Mouse (Mus musculus) CD4-positive, CD25-positive, alpha-beta regulatory T cell, adult 2 months (primary cell): ENCODE results near the gene Pou2f1.

ENCODE experiments used
- DNase-seq: peaks from one replicate; pipeline ENCODE4 v3.0.0-alpha.2; 2012; ENCODE audit warnings: low read depth, low spot score

The Pou2f1 gene

DNA sequence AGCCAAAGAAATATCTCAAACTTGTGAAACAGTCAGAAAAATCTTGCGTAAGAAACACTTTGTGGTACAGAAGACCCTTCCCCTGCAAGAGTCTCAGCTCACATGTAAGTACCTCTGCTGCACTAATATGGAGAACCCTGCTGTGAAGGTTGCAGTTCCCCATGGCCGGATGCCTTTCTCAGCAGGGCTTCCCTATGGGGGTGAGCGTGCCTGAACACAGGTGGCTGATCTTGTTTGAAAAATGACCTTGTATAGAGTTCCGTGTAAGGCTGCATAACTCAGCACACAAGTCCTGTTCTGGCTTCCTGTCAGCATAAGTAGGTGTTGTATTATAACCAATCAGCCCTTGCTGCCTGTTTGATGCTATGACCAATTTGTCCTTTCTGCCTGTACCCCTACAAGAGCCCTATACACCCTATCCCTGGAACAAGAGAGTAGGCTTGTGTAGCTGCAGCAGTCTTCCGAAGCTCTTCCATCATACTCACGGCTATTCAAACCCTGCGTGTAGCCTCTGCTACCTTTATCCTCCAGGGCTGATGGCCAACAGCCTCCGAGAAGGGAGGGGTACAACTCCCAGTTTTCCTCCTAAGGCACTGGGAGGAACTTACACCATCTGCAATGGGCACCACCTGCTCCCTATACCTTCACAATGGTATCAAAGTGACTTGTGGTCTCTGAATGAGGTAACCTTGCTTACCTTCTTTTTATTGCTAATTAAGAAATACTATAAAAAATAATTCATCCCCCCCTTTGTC, 120.2 kb downstream of the Pou2f1 start:
- DNase-seq = no peak

DNA sequence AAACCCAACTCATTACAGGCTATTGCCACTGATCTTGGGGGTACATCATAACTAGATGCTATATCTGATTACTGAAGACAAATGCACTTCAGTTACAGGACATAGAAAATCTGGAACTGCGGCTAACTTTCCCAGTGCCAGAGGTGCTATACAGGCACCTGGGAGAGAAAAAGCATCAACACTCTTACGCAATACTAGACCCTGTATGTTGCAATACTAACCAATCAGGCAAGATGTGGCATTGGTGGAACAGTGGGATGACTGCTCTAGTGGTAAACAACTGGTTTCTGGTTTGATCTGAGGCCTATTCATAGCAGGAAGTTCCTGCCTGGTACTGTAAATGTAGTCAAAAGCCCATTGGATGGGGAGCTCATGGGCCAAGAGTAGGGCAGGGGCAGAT, 123.7 kb downstream of the Pou2f1 start:
- no peak for DNase-seq

DNA sequence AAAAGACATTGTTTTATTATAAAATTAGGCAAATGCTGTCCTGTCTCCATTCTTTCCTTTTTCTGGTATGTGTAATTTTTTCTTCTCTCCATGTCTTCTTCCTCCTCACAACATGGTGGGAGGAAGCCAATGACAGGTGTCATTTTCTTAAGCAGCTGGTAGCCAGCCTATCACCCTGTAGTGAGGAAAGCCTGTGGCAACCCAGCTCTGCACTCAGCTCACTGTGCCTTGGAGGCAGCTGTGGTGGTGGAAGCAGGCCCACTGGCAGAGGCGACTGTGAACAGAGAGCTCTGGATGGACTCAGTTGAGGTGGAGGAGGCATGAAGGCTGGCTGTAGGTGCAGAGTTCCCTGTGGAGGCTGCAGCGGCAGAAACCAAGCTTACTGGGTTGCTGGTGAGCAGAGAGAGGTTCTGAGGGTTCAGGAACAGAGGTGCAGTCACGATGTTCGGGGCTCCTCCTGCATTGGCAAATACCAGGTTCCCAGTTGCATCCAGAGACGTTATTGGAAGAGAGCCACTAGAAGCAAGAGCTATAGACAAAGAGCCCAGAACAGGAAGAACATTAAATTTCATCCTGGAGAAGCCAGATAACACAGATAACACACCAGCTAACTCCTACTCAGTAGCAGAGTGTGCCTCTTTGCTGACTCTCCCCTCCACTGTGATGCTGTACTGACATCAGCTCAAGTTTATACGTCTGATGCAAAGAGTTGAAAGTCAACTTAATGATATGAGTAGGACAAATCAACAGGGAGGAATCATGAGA, 126.8 kb downstream of the Pou2f1 start:
- no peak for DNase-seq

DNA sequence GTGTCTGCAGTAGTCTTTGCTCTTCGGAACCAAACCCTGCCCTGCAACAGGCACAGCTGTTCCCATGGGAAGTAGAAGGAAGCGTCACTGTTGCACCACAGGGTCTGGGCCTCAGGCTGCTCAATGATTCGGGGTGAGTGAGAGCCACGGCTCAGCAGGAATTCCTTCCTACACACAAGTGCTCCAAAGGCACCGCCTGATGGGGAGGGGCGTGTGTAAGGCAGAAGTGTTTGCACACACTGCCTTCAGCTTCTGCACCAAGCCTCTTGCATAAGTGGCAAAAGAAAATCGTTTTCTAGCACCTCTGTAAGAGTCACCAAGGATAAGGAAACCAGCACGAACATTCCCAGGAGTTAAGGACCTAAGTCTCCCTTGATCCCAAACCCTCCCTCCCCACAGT, 127.8 kb downstream of the Pou2f1 start:
- no peak for DNase-seq

DNA sequence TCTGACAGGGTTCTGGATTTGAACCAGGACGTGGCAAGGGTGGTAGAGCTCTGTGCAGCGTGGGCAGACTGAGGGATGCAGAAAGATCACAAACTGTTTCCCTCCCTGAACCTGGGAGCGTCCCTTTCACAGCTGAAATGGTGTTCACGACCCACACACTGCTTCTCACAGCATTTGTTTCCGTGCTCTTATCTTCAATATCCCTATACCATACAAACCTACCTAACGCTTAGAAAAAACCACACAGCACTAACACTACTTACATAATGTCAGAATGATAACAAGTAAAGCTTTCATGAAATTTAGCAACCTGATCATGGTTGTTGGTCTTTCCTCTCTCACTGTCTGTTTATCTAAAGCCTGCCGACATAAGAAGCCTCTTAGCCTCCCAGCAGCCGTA, 133.8 kb downstream of the Pou2f1 start:
- peak; percentile 29 for DNase-seq

DNA sequence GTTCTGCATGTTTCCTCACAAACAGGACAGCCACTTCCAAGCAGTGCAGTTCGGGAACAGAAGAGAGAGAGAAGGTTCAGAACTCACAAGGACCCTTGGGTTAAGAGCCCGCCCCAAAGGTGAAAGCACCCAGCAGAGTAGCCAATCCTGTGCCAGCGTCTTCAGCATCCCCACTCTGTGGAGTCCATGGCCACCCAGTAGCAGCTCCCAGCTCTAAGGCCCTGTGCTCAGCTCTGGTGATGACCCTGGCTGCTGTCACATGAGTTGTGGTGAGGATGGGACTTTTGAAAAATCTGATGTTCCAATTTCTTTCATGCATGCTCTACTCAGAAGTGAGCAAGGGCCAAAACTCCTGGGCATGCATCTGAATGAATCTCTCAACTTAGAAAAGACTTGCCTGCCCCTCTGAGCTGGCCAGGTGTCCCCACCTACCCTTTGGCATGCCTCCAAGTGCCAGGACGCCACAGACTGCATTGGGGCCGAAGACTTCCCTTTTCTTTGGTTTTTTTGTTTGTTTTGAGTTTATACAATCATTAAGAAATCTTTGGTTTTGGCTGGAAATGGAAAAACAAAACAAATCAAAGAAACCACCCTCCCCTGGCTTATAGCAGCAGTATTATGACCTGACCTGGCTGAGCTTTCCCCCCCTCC, 135.7 kb downstream of the Pou2f1 start:
- DNase-seq = no peak

DNA sequence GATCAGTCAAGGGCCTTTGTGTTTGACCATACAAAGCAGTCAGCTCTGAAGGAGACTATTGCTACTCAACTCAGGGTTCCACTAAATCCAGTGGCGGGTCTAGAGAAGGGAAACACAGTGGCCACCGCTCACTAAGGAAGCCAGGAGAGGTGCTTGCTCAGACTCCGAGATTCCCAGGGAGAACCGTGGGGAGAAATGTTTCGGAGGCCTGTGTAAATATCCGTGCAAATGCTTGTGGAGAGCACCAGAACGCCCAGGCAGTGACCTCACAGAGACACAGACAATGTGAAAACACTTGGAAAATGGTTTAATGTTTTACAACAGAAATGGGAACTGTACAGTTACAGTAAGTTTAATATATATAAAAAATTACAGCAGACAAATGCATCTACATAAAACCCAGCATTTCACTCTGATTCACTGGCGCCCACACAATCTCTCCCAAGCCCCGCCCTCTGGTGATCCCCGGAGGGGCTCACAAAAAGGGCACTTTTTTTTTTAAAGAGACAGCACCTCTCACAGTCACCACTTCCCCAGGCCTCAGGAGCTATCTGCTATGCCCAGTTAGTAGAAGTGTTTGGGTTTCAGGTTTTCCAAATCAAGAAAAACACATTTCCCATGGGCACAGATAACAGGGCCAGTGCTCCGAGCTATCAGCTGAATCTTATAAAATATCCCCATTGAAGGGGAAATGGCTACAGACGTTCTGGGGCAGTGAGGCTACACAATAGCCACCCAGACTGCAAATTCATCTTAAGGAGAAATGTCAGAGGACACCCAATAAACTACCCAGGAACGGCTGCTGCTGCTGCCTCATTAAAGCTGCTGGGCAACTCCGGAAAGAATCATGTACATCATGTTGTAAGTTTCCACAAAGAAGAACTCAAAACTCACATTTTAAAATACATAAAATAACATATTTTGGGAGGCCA, 137.3 kb downstream of the Pou2f1 start:
- no peak for DNase-seq

DNA sequence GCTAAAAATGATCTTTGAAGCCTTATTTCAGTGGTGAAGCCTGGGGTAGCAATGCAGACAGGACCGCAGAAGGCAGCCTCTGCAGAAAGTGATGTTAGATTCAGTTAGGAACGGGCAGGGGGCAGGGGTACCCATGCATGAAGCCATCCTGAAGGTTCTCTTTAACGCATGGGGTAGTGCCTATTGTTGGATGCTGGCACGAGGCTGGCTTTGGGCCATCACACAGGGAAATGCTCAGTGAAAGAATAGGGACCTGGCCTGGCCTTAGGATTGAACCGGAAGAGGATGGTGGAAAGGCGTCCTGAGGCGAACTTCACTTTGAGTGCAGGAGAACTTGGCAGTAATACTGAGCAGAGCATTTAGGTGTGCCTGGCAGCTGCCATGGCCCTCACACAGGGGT, 140.4 kb downstream of the Pou2f1 start:
- no peak for DNase-seq

DNA sequence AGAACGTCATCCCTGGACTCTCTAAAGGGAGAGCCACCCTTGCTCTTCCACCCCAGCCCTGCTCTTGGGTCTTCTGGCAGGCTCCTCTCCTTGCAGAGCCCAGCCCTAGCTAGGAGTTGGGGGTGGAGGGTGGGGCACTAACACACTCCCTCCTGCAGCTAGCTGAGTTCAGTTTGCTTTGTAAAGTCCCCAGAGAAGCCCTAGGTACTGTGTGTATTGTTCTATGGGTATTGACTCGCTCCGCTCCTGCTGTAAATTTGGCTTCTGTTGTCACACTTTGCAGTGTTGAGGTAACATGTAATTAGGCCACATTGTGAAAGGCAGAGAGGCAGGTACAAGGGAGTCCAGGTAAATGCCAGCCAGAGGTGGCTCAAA, 141.3 kb downstream of the Pou2f1 start:
- DNase-seq = no peak

DNA sequence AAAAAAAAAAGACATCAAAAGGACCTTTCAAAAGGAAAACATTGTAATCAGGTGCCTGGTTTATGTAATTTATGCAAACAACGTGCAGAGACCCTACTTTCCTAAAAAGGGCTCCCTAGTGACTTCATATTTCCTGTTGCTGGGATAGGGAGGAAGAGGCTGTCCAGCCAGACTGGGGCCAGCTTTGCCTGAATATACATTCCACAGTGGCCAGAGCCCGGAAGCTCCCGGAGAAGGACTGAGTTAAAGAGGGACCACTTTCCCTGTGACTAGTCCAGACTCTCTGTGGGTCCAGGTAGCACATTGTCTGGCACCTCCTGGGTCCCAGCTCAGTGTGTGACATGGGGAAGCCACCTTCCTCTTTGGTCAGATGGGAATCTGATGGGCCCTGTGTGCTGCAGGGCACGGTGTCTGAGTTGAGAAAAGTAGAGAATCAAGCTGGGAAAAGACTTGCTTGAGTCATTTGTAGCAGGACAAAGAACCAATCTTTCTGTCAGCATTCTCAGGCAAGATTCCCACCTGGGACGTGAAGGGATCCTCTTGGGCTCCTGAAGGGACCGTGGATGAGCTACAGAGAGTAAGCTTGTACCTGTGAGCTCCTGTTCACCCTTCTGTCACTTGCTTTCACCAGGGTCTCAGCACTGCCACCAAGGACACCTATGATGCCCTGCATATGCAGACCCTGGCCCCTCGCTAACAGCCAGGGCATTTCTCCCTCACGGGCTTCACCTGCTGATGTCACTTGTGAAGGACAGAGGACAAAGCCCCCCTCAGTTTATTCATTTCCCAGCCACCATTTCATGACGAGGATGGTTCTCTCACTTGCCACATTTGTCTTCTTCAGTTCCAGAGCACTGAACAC, 141.9 kb downstream of the Pou2f1 start:
- no peak for DNase-seq

DNA sequence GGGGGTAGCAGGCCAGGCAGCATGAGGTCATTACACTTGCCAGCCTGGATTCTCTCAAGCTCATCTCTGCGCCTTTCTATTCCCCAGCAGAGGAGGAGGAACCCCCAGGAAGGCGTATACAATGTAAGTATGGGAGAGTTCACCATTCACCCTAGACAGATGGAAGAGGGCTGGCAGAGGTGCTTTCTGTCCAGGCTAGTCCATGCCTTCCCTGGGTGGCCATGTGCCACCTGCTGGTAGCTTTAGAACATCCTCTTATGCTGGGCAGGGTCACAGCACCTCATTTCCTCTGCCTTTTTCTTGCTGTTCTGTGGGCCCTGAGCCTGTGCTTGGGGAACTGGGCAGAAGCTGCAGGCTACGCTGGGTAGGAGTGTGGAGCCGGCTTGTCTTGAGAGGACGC, 144.1 kb downstream of the Pou2f1 start:
- peak; percentile 67 for DNase-seq

DNA sequence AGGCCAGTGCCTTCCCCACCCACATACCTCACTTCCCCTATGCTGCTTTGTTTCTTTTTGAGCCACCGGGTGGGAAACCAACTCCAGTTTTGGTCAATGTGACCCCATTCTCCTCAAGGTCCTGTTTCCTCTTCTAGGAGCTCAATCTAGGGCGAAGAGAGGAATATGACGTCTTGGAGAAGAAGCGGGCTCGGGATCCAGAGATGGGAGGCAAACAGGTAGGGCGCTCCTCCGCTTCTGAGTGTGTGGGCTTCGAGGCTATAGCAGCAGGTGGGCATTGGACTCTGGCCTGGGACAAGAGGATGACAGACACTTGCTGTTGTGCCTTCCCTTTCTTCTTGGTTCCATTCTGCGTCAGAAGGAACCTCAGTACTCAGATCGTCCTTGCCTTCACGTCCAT, 145.2 kb downstream of the Pou2f1 start:
- DNase-seq = no peak

DNA sequence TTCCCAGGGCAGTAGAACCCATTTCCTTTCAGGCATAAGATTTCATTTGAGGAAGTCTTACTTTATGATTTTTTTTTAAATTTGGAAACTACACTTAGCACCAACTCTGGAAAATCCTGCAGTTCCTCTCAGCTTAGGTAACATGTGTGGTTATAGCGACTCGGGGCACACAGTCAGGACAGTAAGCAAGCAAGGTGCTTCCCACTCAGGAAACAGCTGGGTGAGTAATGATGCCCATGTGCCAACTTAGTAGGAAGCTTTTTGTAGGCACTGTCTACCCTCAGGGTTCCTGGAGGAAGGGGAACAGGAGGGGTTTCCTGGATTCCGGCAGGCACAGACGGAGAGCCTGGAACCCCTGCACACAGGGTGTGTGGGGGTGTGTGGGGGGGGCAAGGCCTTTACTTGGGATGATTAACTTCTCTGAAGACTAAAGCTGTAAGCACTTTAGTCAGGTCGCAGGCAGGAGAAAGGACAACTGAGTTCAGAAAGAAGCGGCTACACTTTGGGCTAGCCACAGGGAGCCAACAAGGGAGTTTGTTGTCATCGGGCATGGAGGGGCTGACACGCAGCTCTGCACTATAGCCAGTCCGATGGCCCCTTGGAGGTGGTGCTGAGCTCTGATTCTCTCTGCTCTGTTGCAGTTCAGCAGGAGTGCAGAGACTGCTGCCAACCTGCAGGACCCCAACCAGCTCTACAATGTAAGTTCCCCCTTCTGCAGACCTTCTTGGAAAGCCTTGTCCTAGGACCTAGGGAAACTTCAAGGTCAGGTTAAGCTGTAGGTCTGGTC, 146.5 kb downstream of the Pou2f1 start:
- peak; percentile 3 for DNase-seq

DNA sequence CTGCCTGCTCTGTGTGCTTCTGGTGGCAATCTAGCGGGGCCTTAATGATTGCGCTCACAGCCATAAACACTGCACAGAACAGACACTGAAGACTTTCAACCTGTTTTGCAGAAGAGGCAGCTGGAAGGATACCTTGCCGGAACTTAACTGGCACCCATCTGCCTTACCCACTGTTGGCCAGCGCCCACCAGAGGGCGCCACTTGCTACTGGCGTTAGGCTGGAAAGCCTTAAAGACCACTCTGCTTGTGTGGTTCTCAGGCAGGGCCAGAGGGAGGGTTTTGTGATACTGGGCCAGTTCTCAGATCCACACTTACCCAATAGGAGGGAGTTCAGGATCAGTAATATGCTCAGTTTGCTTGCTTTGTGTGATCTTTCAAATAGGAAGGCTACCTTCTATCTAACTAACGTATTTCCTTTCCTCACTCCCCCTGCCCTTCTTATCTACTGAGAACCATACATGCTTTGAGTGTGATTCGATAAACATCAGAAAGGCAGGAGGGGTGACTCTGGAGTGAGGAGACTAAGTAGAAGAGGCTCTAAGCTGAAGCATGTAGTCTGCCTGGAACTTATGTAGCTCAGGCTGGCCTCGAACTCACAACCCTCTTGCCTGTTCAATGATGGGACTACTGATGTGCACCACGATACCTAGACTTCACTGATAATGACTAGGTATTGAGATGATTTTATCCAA, 148.6 kb downstream of the Pou2f1 start:
- peak; percentile 89 for DNase-seq

DNA sequence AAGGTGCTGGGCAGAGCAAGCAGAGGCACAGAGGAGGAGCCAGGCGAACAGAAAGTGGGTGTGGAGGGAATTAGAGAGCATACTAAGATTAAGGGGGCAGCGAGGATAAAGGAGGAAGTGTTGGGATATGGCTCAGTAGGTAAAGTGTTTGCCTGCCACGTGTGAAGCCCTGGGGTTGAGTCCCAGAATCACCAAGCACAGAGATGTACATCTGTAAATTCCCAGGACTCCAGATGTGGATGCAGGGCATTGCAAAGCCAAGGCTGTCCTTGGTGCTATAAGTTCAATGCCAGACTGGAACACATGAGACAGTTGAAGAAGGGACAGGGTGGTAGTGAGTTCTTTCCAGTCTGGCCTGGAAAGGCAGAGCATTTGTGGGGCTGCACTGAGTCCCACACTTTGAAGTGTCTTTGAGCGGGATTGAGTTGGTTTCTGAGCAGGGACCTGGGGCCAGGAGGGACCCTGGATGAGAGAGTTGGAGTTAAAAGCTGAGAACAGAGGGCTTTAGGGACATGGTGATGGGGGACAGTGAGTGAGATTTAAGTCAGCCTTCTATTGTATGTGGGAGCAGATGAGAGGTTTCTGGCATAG, 149.3 kb downstream of the Pou2f1 start:
- DNase-seq = no peak

DNA sequence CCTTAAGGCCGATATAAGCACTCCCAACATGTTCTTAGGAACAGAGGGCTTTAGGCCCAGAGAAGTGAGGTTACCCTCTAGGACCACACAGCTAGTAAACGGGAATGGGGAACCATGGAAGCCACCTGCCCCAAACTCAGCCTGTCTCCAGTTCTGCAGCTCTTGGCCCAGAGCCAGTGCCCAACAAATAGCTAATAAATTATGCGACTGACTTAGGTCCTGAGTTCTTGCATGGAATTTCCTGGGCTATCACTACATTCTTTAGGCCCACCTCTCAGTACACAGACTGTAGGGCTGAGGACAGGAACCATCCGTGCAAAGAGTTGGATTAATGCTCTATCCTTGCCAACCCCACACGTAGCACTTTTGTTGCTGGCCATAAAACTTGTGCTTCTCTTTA, 150.3 kb downstream of the Pou2f1 start:
- no peak for DNase-seq

DNA sequence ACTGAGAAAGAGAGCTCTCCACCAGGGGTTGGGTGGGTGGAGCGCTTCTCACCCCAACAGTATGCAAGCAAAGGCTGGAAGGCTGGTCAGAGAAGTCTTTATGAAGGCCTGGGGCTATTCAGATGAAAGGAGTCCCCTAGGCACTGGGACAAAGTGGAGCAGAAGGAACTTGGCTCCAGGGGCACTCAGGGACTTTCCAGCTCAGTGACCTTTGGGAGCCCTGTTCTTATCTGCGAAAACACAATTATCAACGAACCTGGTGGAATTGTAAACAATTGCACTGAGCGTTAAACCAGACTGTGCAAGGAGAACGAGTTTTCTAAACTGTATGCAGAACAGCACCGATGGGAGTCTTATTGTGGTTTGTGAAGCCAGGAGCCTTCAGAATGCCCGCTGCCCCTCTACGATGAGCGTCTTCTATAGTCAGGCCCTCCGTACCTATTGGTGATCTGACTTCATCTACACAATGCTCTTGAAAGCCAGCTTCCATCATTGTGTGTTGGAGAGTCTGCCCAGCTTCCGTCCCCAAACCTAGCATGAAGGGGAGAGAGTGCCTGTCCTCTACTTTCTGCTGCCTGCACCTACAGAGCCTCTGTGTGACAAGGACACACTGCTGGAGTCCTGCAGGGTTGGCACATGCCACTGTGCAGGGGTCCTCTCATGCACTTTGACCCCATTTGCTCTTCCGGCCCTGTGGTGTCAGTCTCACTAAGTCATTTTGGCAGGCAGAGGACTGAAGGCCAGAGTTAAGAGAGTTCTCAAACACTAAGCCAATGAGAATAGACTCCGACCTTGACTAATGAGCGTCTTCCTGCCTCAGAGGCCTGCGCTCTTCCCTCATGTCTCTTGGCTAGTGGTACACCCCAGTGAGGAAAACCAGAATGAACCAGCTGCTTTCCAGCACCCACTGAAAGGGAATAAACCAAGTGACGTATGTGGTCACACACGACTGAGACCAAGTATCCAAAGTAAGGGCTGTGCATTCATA, 152.7 kb downstream of the Pou2f1 start:
- DNase-seq = peak; percentile 40

DNA sequence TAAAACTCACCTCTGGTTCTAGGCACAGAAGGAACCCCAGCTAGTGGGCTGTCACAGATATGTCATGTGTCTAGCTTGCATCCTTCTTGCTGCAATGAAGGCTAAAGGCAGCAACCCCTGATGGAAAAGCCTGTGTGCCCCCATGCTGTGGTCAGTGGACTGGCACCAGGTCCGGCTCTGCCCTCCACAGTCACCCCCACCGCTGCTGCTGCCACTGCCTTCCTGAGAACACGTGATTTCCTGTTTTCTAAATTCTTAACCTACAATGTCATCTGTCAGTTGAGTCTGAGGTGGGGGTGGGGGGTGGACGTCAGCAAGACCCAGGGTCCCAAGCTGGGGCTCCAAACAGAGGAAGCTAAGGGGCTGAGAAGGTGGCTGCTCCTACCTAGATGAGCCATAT, 153.6 kb downstream of the Pou2f1 start:
- peak; percentile 72 for DNase-seq
